ENCODE assay signal across 9 mouse cellular contexts in the genomic region with DNA sequence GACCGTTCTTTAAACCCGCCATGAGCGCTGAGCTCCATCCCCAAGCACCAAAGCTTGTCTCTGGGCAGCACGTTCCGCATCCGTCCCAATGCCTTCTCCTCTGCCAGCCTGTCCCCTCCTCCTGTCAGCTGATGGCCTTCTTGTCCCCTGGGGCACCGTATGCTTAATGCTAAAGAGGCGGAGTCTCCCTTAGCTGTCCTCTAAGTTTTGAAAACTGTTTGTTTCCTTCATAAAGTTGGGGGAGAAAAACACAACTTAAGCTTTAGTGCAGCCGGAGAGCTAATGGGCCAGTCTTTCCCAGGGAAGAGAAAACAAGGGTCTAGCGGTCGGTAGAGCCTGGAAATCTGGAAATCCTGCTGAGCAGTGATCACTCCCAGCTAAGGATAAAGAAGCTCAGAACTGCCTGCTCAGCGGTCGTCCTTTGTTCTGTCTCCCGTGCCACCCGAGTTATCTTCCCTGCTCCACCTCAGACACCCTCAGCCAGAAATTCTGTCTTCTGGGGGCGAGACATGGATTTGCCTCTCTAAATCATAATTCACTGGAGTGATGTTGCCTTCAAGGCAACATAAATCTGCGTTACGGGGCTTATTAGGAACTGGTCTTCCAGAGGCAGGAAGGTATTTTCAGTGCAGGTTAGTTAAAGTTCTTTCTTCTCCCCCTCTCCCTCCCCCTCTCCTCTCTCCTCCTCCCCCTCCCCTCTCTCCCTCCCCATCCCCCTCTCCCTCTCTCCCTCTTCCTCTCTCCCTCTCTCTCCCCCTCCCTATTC.
DNase-seq lines count a peak whose midpoint lies in the region; ATAC-seq lines count a peak whose summit lies in the region.
"Had no signal": no experiment of that assay in that cellular context is flagged by ENCODE, and none has a peak within 500 bp of the region (broad histone marks: within the 10 kb centered on the region; RNA-seq: fewer than 3 reads in every experiment).

No protein-coding gene starts in this region.

- WGBS in midbrain, embryonic 14.5 days: under 1% methylated on average over 18 of the region's 18 CpGs

- H3K36me3 ChIP-seq in midbrain, embryonic 14.5 days (ENCODE audit: control insufficient read depth, insufficient read depth, low read length): no peaks in the 10 kb centered on the region

- H3K4me1 ChIP-seq in midbrain, embryonic 14.5 days (ENCODE audit: control insufficient read depth, insufficient read depth, low read length): peaks cover 22% of the 10 kb centered on the region

- peak overlapping the region; percentile 19 for H3K4me3 ChIP-seq in midbrain, embryonic 14.5 days (replicated peaks; ENCODE audit: low read depth, low read length)
- H3K4me3 ChIP-seq: erythroblast, embryonic 14.5 days had no signal

- H3K4me2 ChIP-seq in midbrain, embryonic 14.5 days (ENCODE audit: low read length): peak overlapping the region; percentile 56

- H3K27ac ChIP-seq in midbrain, embryonic 14.5 days (replicated peaks; ENCODE audit: low read depth, low read length): peak overlapping the region; percentile 78

- peak; percentile 65; the same call in 1 of the 2 replicates for ATAC-seq in midbrain, embryonic 14.5 days (ENCODE audit: low FRiP score, low TSS enrichment)
- ATAC-seq in frontal cortex, adult (ENCODE audit: low TSS enrichment): no peak

- DNase-seq in cerebellum, postnatal 10 days: peak; percentile 41
- DNase-seq in cerebellum, adult 9-10 months: no peak
- peak; percentile 66 for DNase-seq in ZHBTc4 (ENCODE audit: low read depth, low spot score)
- DNase-seq in forelimb bud, embryonic 11.5 days (ENCODE audit: low read depth, low spot score): peak; percentile 53
- peak; percentile 72 for DNase-seq in midbrain, embryonic 14.5 days
- no peak for DNase-seq in ovary, adult 18-20 months (ENCODE audit: low spot score)
- no peak for DNase-seq in layer of hippocampus, adult 11-12 months (ENCODE audit: low spot score)

- H3K9ac ChIP-seq in midbrain, embryonic 14.5 days (replicated peaks; ENCODE audit: low read length): peak overlapping the region; percentile 43; the same call in 1 of the 2 replicates

- no peaks in the 10 kb centered on the region for H3K27me3 ChIP-seq in midbrain, embryonic 14.5 days (ENCODE audit: control insufficient read depth, insufficient read depth, low read length)

- no peaks in the 10 kb centered on the region for H3K9me3 ChIP-seq in midbrain, embryonic 14.5 days (ENCODE audit: control insufficient read depth, low read length)

Comparison
In these comparisons a context has a peak if more than half of its experiments do, and no peak if none do; other contexts are left out.
1. DNase-seq: peak in cerebellum, postnatal 10 days (2 of 2), ZHBTc4 (single experiment), forelimb bud, embryonic 11.5 days (single experiment) and midbrain, embryonic 14.5 days (single experiment); none in cerebellum, adult 9-10 months (single experiment), ovary, adult 18-20 months (single experiment) and layer of hippocampus, adult 11-12 months (single experiment).